Mouse (Mus musculus): ENCODE results near the gene Ado. TPM values are rescaled to one million over a fixed set of nuclear protein-coding genes. Genes with fewer than 3 reads are reported as not detected.

Gene Ado
- total RNA-seq, 2 experiments from 2014 or later = 44.5 to 48.3 TPM

GRCm38 (mm10) chr10:67537151-67537994, 11.4 kb downstream of the Ado start:
- peak; percentile 90 for DNase-seq
- intact Hi-C loops (cut with DNase I) = loop anchor here (5.0 kb wide), 2 partner anchors 190 to 215 kb away; no protein-coding TSS in a partner anchor

DNA sequence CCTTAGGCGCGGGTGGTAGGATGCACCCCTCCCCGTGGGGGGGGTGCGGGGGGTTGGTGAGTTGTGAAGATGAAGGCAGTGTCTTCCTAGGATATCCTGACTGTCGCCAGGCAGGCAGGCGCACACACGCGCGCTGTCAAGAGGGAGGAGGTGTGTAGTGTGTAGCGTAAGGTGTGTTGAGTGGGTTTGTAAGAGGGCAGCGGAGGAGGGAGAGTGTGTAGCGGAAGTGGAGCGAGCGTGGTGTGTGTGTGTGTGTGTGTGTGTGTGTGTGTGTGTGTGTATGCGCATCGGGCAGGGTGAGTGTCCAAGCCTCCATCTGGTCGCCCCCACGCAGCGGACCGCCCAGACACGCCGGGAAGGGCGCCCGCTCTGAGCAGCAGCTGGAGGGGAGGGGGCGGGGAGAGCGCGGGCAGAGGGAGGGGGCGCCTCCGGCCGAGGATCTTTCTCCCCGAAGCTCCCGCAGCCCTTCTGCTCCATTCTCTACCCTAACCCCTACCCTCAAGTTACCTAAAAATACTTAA, 12.1 kb downstream of the Ado start:
- intact Hi-C loops (cut with DNase I) = loop anchor here (5.0 kb wide), 2 partner anchors 191 to 214 kb away; no protein-coding TSS in a partner anchor
- peak; percentile 70 for DNase-seq

DNA sequence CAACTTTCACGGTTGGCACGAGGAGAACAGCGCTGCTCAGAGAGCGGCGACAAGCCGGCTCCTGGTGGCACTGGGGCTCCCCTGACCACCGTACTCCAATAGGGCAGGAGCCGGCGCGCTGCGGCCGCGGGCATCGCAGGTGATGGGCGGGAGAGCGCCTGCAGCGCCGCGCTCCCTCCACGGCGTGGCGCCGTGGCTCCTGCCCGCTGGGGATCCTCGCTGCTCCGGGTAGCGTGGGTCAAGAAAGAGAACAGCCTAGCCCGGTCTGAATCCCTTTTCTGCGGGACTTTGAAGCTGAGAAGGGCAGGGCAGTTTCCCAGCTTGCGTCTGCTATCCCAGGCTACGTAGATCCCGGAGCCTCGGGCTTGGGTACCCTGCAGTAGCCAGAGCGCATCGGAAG, 12.8 kb downstream of the Ado start:
- intact Hi-C loops (cut with DNase I) = loop anchor here (5.0 kb wide), 2 partner anchors 191 to 214 kb away; no protein-coding TSS in a partner anchor
- peak; percentile 70 for DNase-seq

- DNase-seq = peak; percentile 50
- intact Hi-C loops (cut with DNase I) = loop anchor here (5.0 kb wide), 2 partner anchors 192 to 213 kb away; no protein-coding TSS in a partner anchor
Measured at GRCm38 (mm10) chr10:67535256-67535655, 13.5 kb downstream of the Ado start, which contains the start of gene Egr2. Gene Egr2, plus strand, starts transcription at chr10:67535475.

- intact Hi-C loops (cut with DNase I) = no loop called here
- no peak for DNase-seq
Measured at GRCm38 (mm10) chr10:67529769-67530168, 19.0 kb downstream of the Ado start.

- DNase-seq = no peak
- intact Hi-C loops (cut with DNase I) = no loop called here
Measured at GRCm38 (mm10) chr10:67526435-67526834, 22.3 kb downstream of the Ado start.

- no peak for DNase-seq
- intact Hi-C loops (cut with DNase I) = no loop called here
Measured at GRCm38 (mm10) chr10:67524694-67525093, 24.1 kb downstream of the Ado start.

GRCm38 (mm10) chr10:67524130-67524529, 24.6 kb downstream of the Ado start:
- no peak for DNase-seq

DNA sequence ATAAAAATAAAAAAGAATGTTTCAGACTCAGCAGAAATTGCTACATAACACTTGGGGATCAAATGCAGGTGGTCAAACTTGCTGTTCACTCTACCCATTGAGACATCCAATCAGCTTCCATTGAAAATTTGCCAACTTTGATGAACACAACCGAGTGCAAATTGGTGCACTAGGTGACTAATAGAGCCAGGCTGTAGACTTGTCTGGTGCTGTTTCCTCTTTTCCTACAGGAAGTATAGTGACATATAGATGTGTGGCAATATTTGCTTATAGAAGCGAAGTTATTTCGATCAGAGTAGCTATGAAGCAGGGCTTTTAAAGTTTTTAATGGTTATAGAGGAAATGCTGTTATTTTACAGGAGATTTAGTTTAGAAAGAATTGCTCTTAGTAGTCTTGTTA, 30.0 kb downstream of the Ado start:
- intact Hi-C loops (cut with DNase I) = no loop called here
- no peak for DNase-seq

More at GRCm38 (mm10) chr10:67524130-67524529, 24.6 kb downstream of the Ado start:
- intact Hi-C loops (cut with DNase I) = no loop called here

DNA sequence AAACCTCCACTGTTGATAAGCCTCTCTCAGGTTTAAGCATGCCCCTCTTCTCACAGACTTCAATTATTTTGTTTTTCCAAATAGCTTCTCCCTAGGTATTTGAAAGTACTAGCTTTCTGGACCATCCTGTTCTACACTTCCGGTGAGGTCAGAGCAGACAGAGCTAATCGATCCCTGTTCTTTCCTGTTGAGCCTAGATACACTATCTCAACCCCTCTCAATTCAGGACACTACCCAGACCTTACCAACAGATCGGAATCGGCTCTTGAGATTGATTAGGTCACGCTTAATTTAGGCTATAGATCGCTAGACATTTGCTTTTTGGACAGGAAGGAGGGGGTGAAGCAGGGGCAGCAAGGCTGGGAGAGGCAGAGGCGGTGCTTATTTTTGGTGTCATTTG, 35.9 kb downstream of the Ado start:
- intact Hi-C loops (cut with DNase I) = no loop called here
- no peak for DNase-seq

DNA sequence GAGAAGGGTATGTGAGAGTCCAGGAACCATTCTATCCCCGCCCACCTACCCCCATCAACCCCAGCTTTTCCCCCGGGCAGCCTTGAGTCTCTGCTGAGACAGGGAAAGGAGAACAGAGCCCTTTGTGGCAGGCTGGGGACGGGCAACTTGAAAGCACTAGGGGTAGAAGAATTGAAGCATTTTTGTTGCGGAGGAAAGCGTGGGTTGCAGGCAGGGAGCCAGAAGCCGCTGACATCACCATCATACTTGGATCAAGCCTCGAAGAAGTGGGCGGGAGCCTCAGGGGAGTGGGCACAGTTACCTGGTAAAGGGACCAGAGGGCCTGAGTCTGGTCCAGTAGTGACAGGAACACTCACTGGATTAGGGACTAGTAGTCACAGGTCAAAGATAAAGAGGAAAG, 36.5 kb downstream of the Ado start:
- peak; percentile 4 for DNase-seq
- intact Hi-C loops (cut with DNase I) = no loop called here

- no peak for DNase-seq
- intact Hi-C loops (cut with DNase I) = no loop called here
Measured at GRCm38 (mm10) chr10:67505248-67505647, 43.5 kb downstream of the Ado start.

GRCm38 (mm10) chr10:67504046-67504445, 44.7 kb downstream of the Ado start:
- no peak for DNase-seq
- intact Hi-C loops (cut with DNase I) = no loop called here

DNA sequence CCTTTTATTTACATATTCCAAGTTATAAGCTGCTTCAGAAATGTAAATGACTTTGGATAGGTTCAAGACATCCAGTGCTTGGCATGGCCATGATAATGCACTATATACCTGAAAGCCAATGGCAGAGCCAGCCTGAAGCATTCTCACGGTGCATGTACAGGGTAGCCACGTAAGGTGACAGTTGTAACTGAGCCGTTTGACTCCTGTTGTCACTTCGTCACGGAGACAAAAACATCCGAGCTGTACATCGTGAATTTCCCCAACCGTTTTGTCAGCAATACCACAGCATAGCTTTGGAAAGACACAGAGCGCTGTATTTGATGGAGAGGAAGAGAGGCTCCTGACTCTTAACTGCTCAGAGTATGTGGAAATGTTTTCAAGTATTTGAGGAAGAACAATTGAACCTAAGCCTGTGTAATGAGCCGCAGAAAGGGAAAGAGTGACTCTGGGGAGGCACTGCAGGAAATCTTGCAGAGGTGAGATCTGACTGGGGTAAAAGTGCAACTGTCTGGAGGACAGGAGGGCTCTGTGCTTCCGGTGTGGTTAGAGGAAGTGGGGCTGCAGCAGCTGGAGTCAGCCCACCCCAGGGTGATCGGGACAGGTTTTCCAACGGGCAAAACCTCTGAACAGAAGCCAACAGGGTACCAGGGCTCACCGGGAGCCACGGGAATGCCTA, 45.3 kb downstream of the Ado start:
- DNase-seq = no peak
- intact Hi-C loops (cut with DNase I) = no loop called here

GRCm38 (mm10) chr10:67497951-67498350, 50.8 kb downstream of the Ado start:
- no peak for DNase-seq
- intact Hi-C loops (cut with DNase I) = no loop called here

DNA sequence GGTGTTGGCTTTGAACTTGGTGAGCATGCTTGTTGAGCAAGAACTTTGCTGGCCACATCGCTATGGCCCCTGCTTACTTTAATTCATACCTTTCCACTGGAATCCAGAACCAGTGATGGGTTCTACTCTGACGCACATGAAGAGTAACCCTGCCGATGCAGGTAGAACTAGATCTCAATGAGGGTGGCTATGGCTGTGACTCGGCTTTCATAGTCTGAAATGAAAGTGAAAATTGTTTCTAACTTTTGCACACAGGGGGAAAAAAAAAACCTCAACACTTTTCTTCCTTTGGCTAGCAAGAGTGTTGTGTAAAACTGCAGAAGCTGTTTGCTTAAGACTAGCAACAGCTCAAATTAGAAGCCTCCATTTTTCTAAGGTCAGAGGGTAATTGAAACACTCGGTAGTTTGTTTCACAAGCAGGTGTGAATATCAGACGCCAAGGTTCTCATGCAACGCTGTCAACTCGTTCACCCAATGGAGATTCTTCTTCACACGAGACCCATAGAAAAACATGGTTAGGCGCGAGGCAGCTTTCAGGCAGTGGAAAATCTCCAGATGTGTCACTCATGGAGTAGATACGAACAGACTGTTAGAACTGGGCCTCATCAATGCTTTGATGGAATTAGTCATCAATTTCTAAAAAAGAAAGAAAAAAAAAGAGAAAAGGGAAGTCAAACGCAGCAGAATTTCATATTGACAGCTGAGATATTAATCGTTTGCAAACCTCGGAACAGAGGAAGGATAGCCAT, 51.4 kb downstream of the Ado start:
- intact Hi-C loops (cut with DNase I) = no loop called here
- DNase-seq = no peak

Other genes with a start within 250 kb of the Ado start
- 1 to 10 TPM; 2.4 to 4.1 TPM for gene Egr2, start 13.5 kb downstream of the Ado start, total RNA-seq (2021)

All from left cerebral cortex, postnatal 4 days (tissue).